Mouse (Mus musculus): ENCODE measurements around the gene Zbtb43. TPM values are rescaled to one million over a fixed set of nuclear protein-coding genes. Genes with fewer than 3 reads are reported as not detected.

Gene Zbtb43
- polyA plus RNA-seq, 1 experiment from 2014 or later = 18.2 TPM

DNA sequence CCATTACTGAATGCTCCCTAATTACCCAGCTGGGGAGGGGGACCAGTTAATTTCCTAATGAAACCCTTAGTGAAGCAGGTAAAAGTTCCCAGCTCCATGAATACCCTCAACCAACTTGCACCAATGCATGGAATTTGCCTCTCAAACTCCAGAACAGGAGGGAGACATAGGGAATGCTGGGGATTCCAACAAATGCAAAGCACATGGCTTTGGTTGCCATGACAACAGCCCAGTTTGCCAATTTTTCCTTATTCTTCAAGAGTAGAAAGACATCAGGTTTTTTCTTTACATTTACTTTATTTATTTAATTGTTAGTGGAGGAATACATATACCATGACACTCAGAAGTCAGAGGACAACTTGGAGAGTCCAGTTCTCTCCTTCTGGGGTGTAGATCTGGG is 7.6 kb upstream of the Zbtb43 start:
- H3K36me3 ChIP-seq = no peaks in the 10 kb centered on the region
- H3K4me1 ChIP-seq = 0 out of 2 replicates have a peak, but pooled peaks cover 6% of the 10 kb centered on the region
- no peaks in the 10 kb centered on the region for H3K27me3 ChIP-seq
- 0 out of 2 replicates have a peak, but pooled peaks cover 4% of the 10 kb centered on the region for H3K9me3 ChIP-seq
- no peak for ATAC-seq (ENCODE audit: low FRiP score, low read depth)
- no peak overlapping the region for H3K4me3 ChIP-seq
- H3K4me2 ChIP-seq (replicated peaks) = no peak overlapping the region
- no peak overlapping the region for H3K27ac ChIP-seq
- H3K9ac ChIP-seq = no peak overlapping the region

DNA sequence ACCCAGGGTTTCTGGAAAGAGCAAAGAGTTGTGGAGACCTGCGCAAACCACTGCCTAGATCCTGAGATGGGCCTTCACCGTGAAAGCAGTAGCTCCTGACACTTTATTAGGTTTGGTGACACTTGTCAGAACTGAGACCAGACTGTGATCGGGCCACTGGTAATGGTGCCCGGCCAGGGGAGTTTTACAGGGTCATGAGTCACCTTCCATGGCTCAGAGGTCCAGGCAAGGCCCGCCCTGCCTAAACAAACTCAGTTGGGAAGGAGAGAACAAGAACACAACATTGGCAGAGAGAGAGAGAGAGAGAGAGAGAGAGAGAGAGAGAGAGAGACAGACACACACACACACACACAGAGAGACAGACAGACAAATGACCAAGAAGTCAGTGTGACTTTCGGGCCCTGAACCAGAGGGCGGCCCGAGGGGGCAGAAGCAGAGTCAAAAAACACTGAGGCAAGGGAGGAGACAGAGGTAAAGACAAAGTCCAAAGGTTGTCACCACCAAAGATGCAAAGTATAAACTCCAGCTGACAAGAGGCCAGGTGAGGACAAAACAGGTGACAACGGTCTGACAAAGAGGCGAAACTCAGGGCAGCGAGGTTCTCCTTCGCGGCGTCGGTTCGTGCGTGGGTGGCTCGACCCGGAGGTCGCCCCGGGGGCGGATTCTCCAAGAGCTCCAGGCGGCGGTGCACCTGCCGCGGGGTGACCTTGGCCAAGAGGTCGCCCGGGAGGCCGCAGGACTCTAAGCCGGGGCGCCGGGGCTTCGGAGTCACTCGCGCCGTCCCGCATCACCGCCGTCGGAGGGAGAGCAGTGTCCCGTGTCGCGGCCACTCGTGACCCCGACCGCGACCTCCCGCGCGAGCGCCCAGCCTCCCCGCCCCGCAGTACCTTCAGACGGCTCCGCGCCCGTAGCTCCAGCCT is 553 bp downstream of the Zbtb43 start:
- 0 out of 2 replicates have a peak, but pooled peaks cover 3% of the 10 kb centered on the region for H3K9me3 ChIP-seq
- ATAC-seq (ENCODE audit: low FRiP score, low read depth) = peak; percentile 64
- H3K4me2 ChIP-seq (replicated peaks) = peak overlapping the region; percentile 93
- H3K9ac ChIP-seq = peak overlapping the region; percentile 96
- H3K4me1 ChIP-seq = peaks cover 24% of the 10 kb centered on the region
- H3K36me3 ChIP-seq = peaks cover 15% of the 10 kb centered on the region
- no peak overlapping the region for H3K27ac ChIP-seq
- WGBS = 5% methylated on average over 57 of the region's 57 CpGs
- no peaks in the 10 kb centered on the region for H3K27me3 ChIP-seq
- peak overlapping the region; percentile 96 for H3K4me3 ChIP-seq

DNA sequence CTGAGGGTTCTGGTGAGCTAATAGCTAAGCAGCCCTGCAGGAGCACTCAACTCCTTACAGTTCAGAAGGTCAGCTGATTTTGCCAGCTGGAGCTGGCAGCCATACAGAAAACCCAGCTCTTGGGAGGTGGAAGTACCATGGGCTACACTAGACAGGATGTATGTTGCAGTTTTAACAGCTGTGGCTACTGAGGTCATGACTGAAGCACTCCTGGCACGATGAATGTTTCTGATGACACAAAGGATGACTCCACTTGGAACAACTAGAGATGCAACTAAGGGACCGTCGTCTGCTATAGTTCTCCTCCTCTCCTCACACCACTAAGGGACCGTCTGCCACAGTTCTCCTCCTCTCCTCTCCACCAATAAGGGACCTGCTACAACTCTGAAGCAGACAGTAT is 2.4 kb downstream of the Zbtb43 start:
- Histone ChIP-seq H3K27me3 (no peaks in the 10 kb centered on the region), H3K27ac (no peak overlapping the region), H3K9me3 (no peaks in the 10 kb centered on the region), H3K4me3 (no peak overlapping the region), H3K4me1 (peaks cover 24% of the 10 kb centered on the region), H3K4me2 (replicated peaks) (no peak overlapping the region), H3K36me3 (peaks cover 32% of the 10 kb centered on the region), H3K9ac (peak overlapping the region; percentile 35; the same call in 1 of the 2 replicates)
- ATAC-seq (ENCODE audit: low FRiP score, low read depth) = no peak
- WGBS = 77% methylated on average over 4 of the region's 4 CpGs

- H3K4me3 ChIP-seq = no peak overlapping the region
- H3K4me2 ChIP-seq (replicated peaks) = no peak overlapping the region
- H3K27ac ChIP-seq = no peak overlapping the region
- H3K9me3 ChIP-seq = no peaks in the 10 kb centered on the region
- H3K9ac ChIP-seq = no peak overlapping the region
- WGBS = 79% methylated on average over 5 of the region's 5 CpGs
- H3K36me3 ChIP-seq = peaks cover 39% of the 10 kb centered on the region
- peaks cover 24% of the 10 kb centered on the region for H3K4me1 ChIP-seq
- ATAC-seq (ENCODE audit: low FRiP score, low read depth) = no peak
- H3K27me3 ChIP-seq = no peaks in the 10 kb centered on the region
Observed at GRCm38 (mm10) chr2:33465215-33465614, 3.1 kb downstream of the Zbtb43 start.

DNA sequence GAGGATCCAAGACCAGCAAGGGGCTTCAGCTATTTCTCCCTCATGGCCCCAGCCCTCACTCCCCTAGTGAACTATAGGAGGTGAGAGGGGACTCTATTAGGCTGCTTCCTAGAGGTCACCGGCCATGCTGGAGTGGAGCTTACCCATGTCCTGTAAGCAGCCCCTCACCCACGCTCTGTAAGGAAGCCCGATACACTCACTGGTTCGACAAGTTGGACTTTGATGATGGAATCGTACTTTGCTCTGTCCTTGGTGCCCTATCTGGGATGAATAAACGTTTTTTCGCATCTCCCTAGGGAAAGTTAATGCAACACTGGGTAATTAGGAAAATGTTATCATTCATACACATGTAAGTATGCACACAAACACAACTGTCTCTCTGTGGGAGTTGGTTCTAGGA is 6.3 kb downstream of the Zbtb43 start:
- Histone ChIP-seq H3K36me3 (peaks cover 60% of the 10 kb centered on the region), H3K9ac (no peak overlapping the region), H3K4me1 (peaks cover 16% of the 10 kb centered on the region), H3K9me3 (no peaks in the 10 kb centered on the region), H3K27me3 (no peaks in the 10 kb centered on the region), H3K4me2 (replicated peaks) (no peak overlapping the region), H3K4me3 (no peak overlapping the region), H3K27ac (no peak overlapping the region)
- WGBS = 90% methylated on average over 7 of the region's 7 CpGs
- ATAC-seq (ENCODE audit: low FRiP score, low read depth) = no peak

- H3K36me3 ChIP-seq = peaks cover 67% of the 10 kb centered on the region
- no peak overlapping the region for H3K9ac ChIP-seq
- WGBS = 82% methylated on average over 1 of the region's 1 CpGs
- H3K4me2 ChIP-seq (replicated peaks) = no peak overlapping the region
- H3K4me3 ChIP-seq = no peak overlapping the region
- H3K9me3 ChIP-seq = no peaks in the 10 kb centered on the region
- ATAC-seq (ENCODE audit: low FRiP score, low read depth) = no peak
- no peak overlapping the region for H3K27ac ChIP-seq
- H3K27me3 ChIP-seq = no peaks in the 10 kb centered on the region
- H3K4me1 ChIP-seq = peaks cover 6% of the 10 kb centered on the region
Observed at GRCm38 (mm10) chr2:33461066-33461465, 7.3 kb downstream of the Zbtb43 start.

GRCm38 (mm10) chr2:33459660-33460059 is 8.7 kb downstream of the Zbtb43 start:
- H3K9me3 ChIP-seq = no peaks in the 10 kb centered on the region
- ATAC-seq (ENCODE audit: low FRiP score, low read depth) = no peak
- H3K36me3 ChIP-seq = peaks cover 81% of the 10 kb centered on the region
- no peaks in the 10 kb centered on the region for H3K4me1 ChIP-seq
- H3K9ac ChIP-seq = no peak overlapping the region
- H3K4me3 ChIP-seq = no peak overlapping the region
- 86% methylated on average over 4 of the region's 4 CpGs for whole genome bisulfite sequencing
- H3K27me3 ChIP-seq = no peaks in the 10 kb centered on the region
- H3K4me2 ChIP-seq (replicated peaks) = no peak overlapping the region
- no peak overlapping the region for H3K27ac ChIP-seq

DNA sequence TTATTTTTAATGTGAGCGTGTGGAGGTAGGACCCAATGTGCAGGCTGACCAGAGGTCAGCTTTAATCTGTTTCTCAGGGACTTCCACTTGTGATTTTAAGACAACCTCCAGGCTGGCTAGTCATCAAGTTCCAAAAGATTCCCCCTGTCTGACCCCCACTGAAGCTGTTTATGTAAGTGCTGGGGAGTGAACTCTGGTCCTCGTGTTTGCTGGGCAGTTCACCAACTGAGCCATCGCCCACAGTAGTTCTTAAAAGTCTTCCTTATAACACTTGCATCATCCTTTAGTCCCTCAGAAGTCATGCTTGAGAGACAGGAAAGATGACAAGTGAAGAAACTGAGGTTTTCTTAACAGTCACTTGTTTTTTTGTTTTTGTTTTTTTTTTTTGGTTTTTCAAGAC is 11.7 kb downstream of the Zbtb43 start:
- no peak for ATAC-seq (ENCODE audit: low FRiP score, low read depth)

GRCm38 (mm10) chr2:33456242-33456641 is 12.1 kb downstream of the Zbtb43 start:
- Histone ChIP-seq H3K4me2 (replicated peaks) (no peak overlapping the region), H3K4me3 (no peak overlapping the region), H3K9ac (no peak overlapping the region), H3K27me3 (no peaks in the 10 kb centered on the region), H3K4me1 (no peaks in the 10 kb centered on the region), H3K9me3 (no peaks in the 10 kb centered on the region), H3K36me3 (peaks cover 84% of the 10 kb centered on the region), H3K27ac (no peak overlapping the region)
- no peak for ATAC-seq (ENCODE audit: low FRiP score, low read depth)
- 91% methylated on average over 5 of the region's 5 CpGs for WGBS

More for the DNA sequence above, 11.7 kb downstream of the Zbtb43 start:
- Histone ChIP-seq H3K9ac (no peak overlapping the region), H3K27me3 (no peaks in the 10 kb centered on the region), H3K36me3 (peaks cover 84% of the 10 kb centered on the region), H3K4me1 (no peaks in the 10 kb centered on the region), H3K9me3 (no peaks in the 10 kb centered on the region), H3K4me2 (replicated peaks) (no peak overlapping the region), H3K27ac (no peak overlapping the region), H3K4me3 (no peak overlapping the region)
- 88% methylated on average over 3 of the region's 3 CpGs for WGBS

- H3K27me3 ChIP-seq = no peaks in the 10 kb centered on the region
- H3K36me3 ChIP-seq = peaks cover 85% of the 10 kb centered on the region
- H3K9ac ChIP-seq = no peak overlapping the region
- no peak overlapping the region for H3K4me3 ChIP-seq
- no peak overlapping the region for H3K4me2 ChIP-seq (replicated peaks)
- H3K9me3 ChIP-seq = no peaks in the 10 kb centered on the region
- ATAC-seq (ENCODE audit: low FRiP score, low read depth) = no peak
- H3K4me1 ChIP-seq = no peaks in the 10 kb centered on the region
- no peak overlapping the region for H3K27ac ChIP-seq
- WGBS = 82% methylated on average over 3 of the region's 3 CpGs
Observed at GRCm38 (mm10) chr2:33455350-33455749, 13.0 kb downstream of the Zbtb43 start.

GRCm38 (mm10) chr2:33454816-33455215 is 13.5 kb downstream of the Zbtb43 start:
- H3K9me3 ChIP-seq = no peaks in the 10 kb centered on the region
- peaks cover 82% of the 10 kb centered on the region for H3K36me3 ChIP-seq
- ATAC-seq (ENCODE audit: low FRiP score, low read depth) = no peak
- H3K27ac ChIP-seq = no peak overlapping the region
- WGBS = 85% methylated on average over 8 of the region's 8 CpGs
- H3K9ac ChIP-seq = no peak overlapping the region
- H3K4me1 ChIP-seq = 0 out of 2 replicates have a peak, but pooled peaks cover 1% of the 10 kb centered on the region
- no peak overlapping the region for H3K4me2 ChIP-seq (replicated peaks)
- no peaks in the 10 kb centered on the region for H3K27me3 ChIP-seq
- no peak overlapping the region for H3K4me3 ChIP-seq

- no peaks in the 10 kb centered on the region for H3K27me3 ChIP-seq
- peaks cover 13% of the 10 kb centered on the region for H3K4me1 ChIP-seq
- WGBS = 95% methylated on average over 3 of the region's 3 CpGs
- H3K4me2 ChIP-seq (replicated peaks) = no peak overlapping the region
- no peak overlapping the region for H3K4me3 ChIP-seq
- no peak for ATAC-seq (ENCODE audit: low FRiP score, low read depth)
- H3K27ac ChIP-seq = no peak overlapping the region
- peaks cover 83% of the 10 kb centered on the region for H3K36me3 ChIP-seq
- no peak overlapping the region for H3K9ac ChIP-seq
- no peaks in the 10 kb centered on the region for H3K9me3 ChIP-seq
Observed at GRCm38 (mm10) chr2:33453476-33453875, 14.9 kb downstream of the Zbtb43 start.
